Mouse (Mus musculus) embryonic facial prominence, embryonic 13.5 days (tissue): ENCODE data around the gene Taf1a. TPM values are rescaled to one million over a fixed set of nuclear protein-coding genes. Genes with fewer than 3 reads are reported as not detected.
"Not testable (repeated sequence)": the region's sequence is repeated elsewhere in the genome, so short reads cannot be mapped to it uniquely, and the experiment has no call there.

Experiments used
- ATAC-seq: fragments of 200-750 bp; cut with Nextera tagmentation; 2 replicates; pipeline ENCODE4 v1.8.0; 2017; ENCODE audit warnings: low read depth; ENCODE audit not compliant: insufficient number of reproducible peaks, insufficient read depth, low FRiP score, low TSS enrichment
- H3K27ac ChIP-seq: fragments of 300-500 bp; sonication (generic); 2 replicates; pipeline ENCODE4 v1.5.1; 2015; ENCODE audit warnings: moderate library complexity, mild to moderate bottlenecking, inconsistent platforms
- H3K27me3 ChIP-seq: fragments of 300-500 bp; sonication (generic); 2 replicates; pipeline ENCODE4 v1.6.1; 2015; ENCODE audit warnings: mild to moderate bottlenecking, inconsistent platforms
- H3K36me3 ChIP-seq: fragments of 300-500 bp; sonication (generic); 2 replicates; pipeline ENCODE4 v1.6.1; 2015; ENCODE audit warnings: mild to moderate bottlenecking, inconsistent platforms
- H3K4me1 ChIP-seq: fragments of 300-500 bp; sonication (generic); 2 replicates; pipeline ENCODE4 v1.6.1; 2015; ENCODE audit warnings: inconsistent platforms
- H3K4me2 ChIP-seq: fragments of 300-500 bp; sonication (generic); 2 replicates; pipeline ENCODE4 v1.6.1; 2015; ENCODE audit warnings: moderate library complexity, mild to moderate bottlenecking, inconsistent platforms
- H3K4me3 ChIP-seq: fragments of 300-500 bp; sonication (generic); 2 replicates; pipeline ENCODE4 v1.5.1; 2015; ENCODE audit warnings: mild to moderate bottlenecking, inconsistent platforms
- H3K9ac ChIP-seq: fragments of 300-500 bp; sonication (generic); 2 replicates; pipeline ENCODE4 v1.6.1; 2015; ENCODE audit warnings: mild to moderate bottlenecking, inconsistent platforms
- H3K9me3 ChIP-seq: fragments of 300-500 bp; sonication (generic); 2 replicates; pipeline ENCODE4 v1.6.1; 2016; ENCODE audit warnings: inconsistent platforms
- WGBS: fragments of 180-500 bp; shearing (Covaris S2); methylation state at CpG from one replicate; pipeline ENCODE4 v1.1.7; 2015; ENCODE audit warnings: mixed read lengths; 5-methylcytosine and 5-hydroxymethylcytosine counted together
- polyA plus RNA-seq: library from polyadenylated mRNA; unstranded; fragments of >200 nt; fragmentation: Nextera tagmentation; extraction: Ambion mirVana; gene quantifications from 2 replicates; pipeline ENCODE4 v1.2.1, GENCODE M21; 2015

Gene Taf1a
- polyA plus RNA-seq: 26.3 and 26.4 TPM in 2 replicates

GRCm38 (mm10) chr1:183388426-183389406 is at the start of gene Taf1a:
TSS of gene Taf1a (plus strand) at chr1:183388981.
- WGBS: 5% methylated on average over 44 of the region's 44 CpGs

GRCm38 (mm10) chr1:183342902-183343301 is 45.9 kb upstream of the Taf1a start:
- not testable (repeated sequence) for H3K27me3 ChIP-seq, H3K4me3 ChIP-seq, H3K9ac ChIP-seq, H3K9me3 ChIP-seq, ATAC-seq, H3K27ac ChIP-seq, H3K4me2 ChIP-seq
- Histone ChIP-seq H3K4me1 (peaks cover 10% of the 10 kb centered on the region), H3K36me3 (peaks cover 41% of the 10 kb centered on the region)
- WGBS: 91% methylated on average over 1 of the region's 1 CpGs

More at GRCm38 (mm10) chr1:183388426-183389406, at the start of gene Taf1a:
- Histone ChIP-seq H3K27ac (peak within 1 kb of the TSS; percentile 53), H3K9ac (peak within 1 kb of the TSS; percentile 75), H3K9me3 (no peaks in the 10 kb centered on the region), H3K4me1 (peaks cover 13% of the 10 kb centered on the region), H3K4me3 (peak within 1 kb of the TSS; percentile 75), H3K36me3 (peaks cover 12% of the 10 kb centered on the region), H3K4me2 (peak within 1 kb of the TSS; percentile 74), H3K27me3 (peaks cover 29% of the 10 kb centered on the region)
- peak; percentile 92 for ATAC-seq

GRCm38 (mm10) chr1:183344886-183345816 is 43.6 kb upstream of the Taf1a start:
- H3K4me2 ChIP-seq: peak overlapping the region; percentile 95
- peak; percentile 96 for ATAC-seq
- H3K4me1 ChIP-seq: peaks cover 10% of the 10 kb centered on the region
- under 1% methylated on average over 72 of the region's 72 CpGs for WGBS
- H3K27me3 ChIP-seq: no peaks in the 10 kb centered on the region
- H3K9ac ChIP-seq: peak overlapping the region; percentile 94
- H3K9me3 ChIP-seq: no peaks in the 10 kb centered on the region
- peak overlapping the region; percentile 98 for H3K4me3 ChIP-seq
- peaks cover 45% of the 10 kb centered on the region for H3K36me3 ChIP-seq
- H3K27ac ChIP-seq: peak overlapping the region; percentile 55

- no peaks in the 10 kb centered on the region for H3K9me3 ChIP-seq
- peak overlapping the region; percentile 98 for H3K4me3 ChIP-seq
- H3K9ac ChIP-seq: peak overlapping the region; percentile 94
- 6% methylated on average over 10 of the region's 10 CpGs for WGBS
- H3K36me3 ChIP-seq: peaks cover 45% of the 10 kb centered on the region
- peak overlapping the region; percentile 95 for H3K4me2 ChIP-seq
- H3K27me3 ChIP-seq: no peaks in the 10 kb centered on the region
- no peak for ATAC-seq
- peak overlapping the region; percentile 55; the same call in 1 of the 2 replicates for H3K27ac ChIP-seq
- peaks cover 10% of the 10 kb centered on the region for H3K4me1 ChIP-seq
Measured at GRCm38 (mm10) chr1:183345817-183346195, 43.0 kb upstream of the Taf1a start.

- 25% methylated on average over 6 of the region's 6 CpGs for WGBS
- Histone ChIP-seq H3K27me3 (no peaks in the 10 kb centered on the region), H3K9ac (no peak overlapping the region), H3K9me3 (no peaks in the 10 kb centered on the region), H3K4me2 (no peak overlapping the region), H3K27ac (no peak overlapping the region), H3K4me3 (no peak overlapping the region), H3K36me3 (peaks cover 62% of the 10 kb centered on the region), H3K4me1 (peaks cover 10% of the 10 kb centered on the region)
- ATAC-seq: no peak
Measured at GRCm38 (mm10) chr1:183349840-183350239, 38.9 kb upstream of the Taf1a start.

- Histone ChIP-seq H3K4me1 (no peaks in the 10 kb centered on the region), H3K36me3 (peaks cover 88% of the 10 kb centered on the region), H3K9me3 (no peaks in the 10 kb centered on the region), H3K9ac (no peak overlapping the region), H3K27me3 (no peaks in the 10 kb centered on the region), H3K4me2 (no peak overlapping the region), H3K4me3 (no peak overlapping the region), H3K27ac (no peak overlapping the region)
- ATAC-seq: no peak
- 93% methylated on average over 3 of the region's 3 CpGs for WGBS
Measured at GRCm38 (mm10) chr1:183358901-183359300, 29.9 kb upstream of the Taf1a start.

- ATAC-seq: no peak
- Histone ChIP-seq H3K9ac (no peak overlapping the region), H3K36me3 (peaks cover 75% of the 10 kb centered on the region), H3K27me3 (no peaks in the 10 kb centered on the region), H3K27ac (no peak overlapping the region), H3K9me3 (no peaks in the 10 kb centered on the region), H3K4me2 (no peak overlapping the region), H3K4me3 (no peak overlapping the region), H3K4me1 (peaks cover 10% of the 10 kb centered on the region)
- WGBS: 89% methylated on average over 5 of the region's 5 CpGs
Measured at GRCm38 (mm10) chr1:183362301-183362700, 26.5 kb upstream of the Taf1a start.

GRCm38 (mm10) chr1:183362729-183363576 is 25.8 kb upstream of the Taf1a start:
- ATAC-seq: no peak
- 88% methylated on average over 14 of the region's 14 CpGs for WGBS

GRCm38 (mm10) chr1:183363577-183363867 is 25.3 kb upstream of the Taf1a start:
- ATAC-seq: no peak
- peaks cover 22% of the 10 kb centered on the region for H3K4me1 ChIP-seq
- WGBS: 91% methylated on average over 5 of the region's 5 CpGs
- peaks cover 63% of the 10 kb centered on the region for H3K36me3 ChIP-seq
- H3K4me2 ChIP-seq: no peak overlapping the region
- H3K27me3 ChIP-seq: no peaks in the 10 kb centered on the region
- no peaks in the 10 kb centered on the region for H3K9me3 ChIP-seq
- H3K9ac ChIP-seq: no peak overlapping the region
- H3K4me3 ChIP-seq: no peak overlapping the region
- H3K27ac ChIP-seq: no peak overlapping the region

More at GRCm38 (mm10) chr1:183362729-183363576, 25.8 kb upstream of the Taf1a start:
- H3K4me3 ChIP-seq: no peak overlapping the region
- no peaks in the 10 kb centered on the region for H3K27me3 ChIP-seq
- peaks cover 69% of the 10 kb centered on the region for H3K36me3 ChIP-seq
- H3K27ac ChIP-seq: no peak overlapping the region
- H3K9ac ChIP-seq: no peak overlapping the region
- H3K4me1 ChIP-seq: peaks cover 17% of the 10 kb centered on the region
- no peaks in the 10 kb centered on the region for H3K9me3 ChIP-seq
- H3K4me2 ChIP-seq: no peak overlapping the region

GRCm38 (mm10) chr1:183366361-183366760 is 22.4 kb upstream of the Taf1a start:
- H3K4me1 ChIP-seq: peaks cover 31% of the 10 kb centered on the region
- ATAC-seq: no peak
- WGBS: 68% methylated on average over 5 of the region's 5 CpGs
- H3K36me3 ChIP-seq: peaks cover 38% of the 10 kb centered on the region
- no peaks in the 10 kb centered on the region for H3K9me3 ChIP-seq
- H3K4me2 ChIP-seq: no peak overlapping the region
- no peak overlapping the region for H3K9ac ChIP-seq
- no peak overlapping the region for H3K4me3 ChIP-seq
- H3K27ac ChIP-seq: no peak overlapping the region
- no peaks in the 10 kb centered on the region for H3K27me3 ChIP-seq
